Mouse (Mus musculus) ES-E14 (cell line): Measurements from ENCODE around the gene Rbm8a. TPM values are rescaled to one million over a fixed set of nuclear protein-coding genes. Genes with fewer than 3 reads are reported as not detected.
A peak's percentile ranks its signal among the peaks of the same experiment; 100 is the strongest.

Source experiments
- DNase-seq: peaks from one replicate; pipeline ENCODE4 v3.0.0-alpha.2; 2013; ENCODE audit warnings: low read depth, low spot score
- H3K27ac ChIP-seq: 2 replicates; pipeline ENCODE4 v1.5.1; 2012; ENCODE audit warnings: low read depth, mild to moderate bottlenecking, low read length, moderate library complexity, mixed read lengths; ENCODE audit not compliant: poor library complexity, insufficient read depth, severe bottlenecking
- H3K36me3 ChIP-seq: 2 replicates; pipeline ENCODE4 v1.6.1; 2012; ENCODE audit warnings: mild to moderate bottlenecking, low read length, moderate library complexity, mixed read lengths; ENCODE audit not compliant: control insufficient read depth, poor library complexity, insufficient read depth, severe bottlenecking
- H3K4me1 ChIP-seq, 2 experiments: fragments of 150-350 bp in 1 of 2; sonication (generic) in 1 of 2; 2 replicates each; pipeline ENCODE4 v1.6.1; 2012; ENCODE audit warnings: low read length in 2 of 2, mild to moderate bottlenecking in 1 of 2, mixed read lengths in 1 of 2; ENCODE audit not compliant: control insufficient read depth in 2 of 2, insufficient read depth in 2 of 2, poor library complexity in 1 of 2
- H3K4me3 ChIP-seq, 2 experiments: fragments of 150-350 bp in 1 of 2; sonication (generic) in 1 of 2; 2 replicates each; pipeline ENCODE4 v1.5.1; 2012; ENCODE audit warnings: low read length in 2 of 2, low read depth in 1 of 2, mild to moderate bottlenecking in 1 of 2, mixed read lengths in 1 of 2; ENCODE audit not compliant: insufficient read depth in 1 of 2, poor library complexity in 1 of 2, severe bottlenecking in 1 of 2
- H3K9ac ChIP-seq: 2 replicates; pipeline ENCODE4 v1.6.1; 2012; ENCODE audit warnings: low read depth, mild to moderate bottlenecking, low read length, mixed read lengths; ENCODE audit not compliant: poor library complexity, insufficient read depth, severe bottlenecking
- H3K9me3 ChIP-seq: fragments of 150-350 bp; sonication (generic); 2 replicates; pipeline ENCODE4 v1.6.1; 2012; ENCODE audit warnings: low read depth, mild to moderate bottlenecking, low read length; ENCODE audit not compliant: control insufficient read depth, insufficient read depth
- CHD2 ChIP-seq: IDR thresholded peaks from 2 replicates; pipeline ENCODE4 v1.6.1; 2014; ENCODE audit warnings: mild to moderate bottlenecking, low read depth, low read length, inconsistent platforms
- HCFC1 ChIP-seq: IDR thresholded peaks from 2 replicates; pipeline ENCODE4 v1.6.1; 2012; ENCODE audit warnings: low read length, inconsistent platforms, borderline replicate concordance; ENCODE audit not compliant: insufficient read depth
- MAFK ChIP-seq: IDR thresholded peaks from 2 replicates; pipeline ENCODE4 v1.6.1; 2014; ENCODE audit warnings: mild to moderate bottlenecking, low read depth, low read length, inconsistent platforms; ENCODE audit not compliant: insufficient read depth
- ZC3H11A ChIP-seq: IDR thresholded peaks from 2 replicates; pipeline ENCODE4 v1.6.1; 2012; ENCODE audit warnings: low read depth, mild to moderate bottlenecking, inconsistent platforms, low read length, borderline replicate concordance
- ZNF384 ChIP-seq: IDR thresholded peaks from 2 replicates; pipeline ENCODE4 v1.6.1; 2012; ENCODE audit warnings: low read depth, low read length, inconsistent platforms
- in situ Hi-C, 2 experiments: fragments of 600-800 bp; cut with MboI; formaldehyde crosslinking; loops; one replicate each; pipeline ENCODE4 v1.15.1; 2025; ENCODE audit warnings: low sequenced_read_pairs in 2 of 2, inconsistent platforms in 1 of 2; ENCODE audit not compliant: unreplicated experiment in 2 of 2
- total RNA-seq: library from RNA; depleted of rRNA; stranded (reverse); fragments of 300-350 nt; gene quantifications from 2 replicates; pipeline ENCODE4 v1.2.3, GENCODE M21; 2012; rRNA removed

Rbm8a gene
- total RNA-seq, 1 experiment: 140 TPM

DNA sequence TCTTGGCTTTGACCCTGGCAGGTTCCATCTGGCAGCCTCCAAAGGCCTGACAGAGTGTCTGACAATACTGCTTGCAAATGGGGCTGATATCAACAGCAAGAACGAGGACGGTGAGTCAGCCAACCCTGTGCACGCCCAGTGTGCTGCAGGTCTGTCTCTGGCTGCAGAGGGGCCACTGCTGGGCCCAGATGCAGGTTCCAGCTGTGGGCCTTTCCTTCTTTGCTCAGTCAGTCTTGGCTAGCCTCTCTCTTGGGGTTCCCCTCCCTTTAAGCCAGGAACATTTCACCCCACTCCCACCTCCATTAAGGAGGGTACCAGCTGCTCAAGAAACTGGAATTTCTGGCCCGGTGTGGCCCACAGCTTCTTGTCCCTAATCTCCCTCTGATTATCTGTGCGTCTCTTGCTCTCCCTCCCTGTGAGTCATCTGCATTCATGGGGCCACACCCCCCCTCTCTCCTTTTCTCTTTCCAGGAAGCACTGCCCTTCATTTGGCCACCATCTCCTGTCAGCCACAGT is 49.5 kb downstream of the Rbm8a start:
- no peak for DNase-seq
- H3K36me3 ChIP-seq: no peaks in the 10 kb centered on the region
- H3K9ac ChIP-seq: peak overlapping the region; percentile 18; the same call in 1 of the 2 replicates
- no peak overlapping the region for H3K4me3 ChIP-seq
- peak overlapping the region; percentile 90 for H3K27ac ChIP-seq
- no peak for TF ChIP-seq ZNF384
- TF ChIP-seq ZC3H11A: no peak
- no peak for TF ChIP-seq CHD2
- TF ChIP-seq MAFK: no peak
- no peak for TF ChIP-seq HCFC1
- H3K4me1 ChIP-seq: peaks cover 25 to 29% of the 10 kb centered on the region in 2 experiments
- in situ Hi-C loops: no loop called here
- no peaks in the 10 kb centered on the region for H3K9me3 ChIP-seq

DNA sequence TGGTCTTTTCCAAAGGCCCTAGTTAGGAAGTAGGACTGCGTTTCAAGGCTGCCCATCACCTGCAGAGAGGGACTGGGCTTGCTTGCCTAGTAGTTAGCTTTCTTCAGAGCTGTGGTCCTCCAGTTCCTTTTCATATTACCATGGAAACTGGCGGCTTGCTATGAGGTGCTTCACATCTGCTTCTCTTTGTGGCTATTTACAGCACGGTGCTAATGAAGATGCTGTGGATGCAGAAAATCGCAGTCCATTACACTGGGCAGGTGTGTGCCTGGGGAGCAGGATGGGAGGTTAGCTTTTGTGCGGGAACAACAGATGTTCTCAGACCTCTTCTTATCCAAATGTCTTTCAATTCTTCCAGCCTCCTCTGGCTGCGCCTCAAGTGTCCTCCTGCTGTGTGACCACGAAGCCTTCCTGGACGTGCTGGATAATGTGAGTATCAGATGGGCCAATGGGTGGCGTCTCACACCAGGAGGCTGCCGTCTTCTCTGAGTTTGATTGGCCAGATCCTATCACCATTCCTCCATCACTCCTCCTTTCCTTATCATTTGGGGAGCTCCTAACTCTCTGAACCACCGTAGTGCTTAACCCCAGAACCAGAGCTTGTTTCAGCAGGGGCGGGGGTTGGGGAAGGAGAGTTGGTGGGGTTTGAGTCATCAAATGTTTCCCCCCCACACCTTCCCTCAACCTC is 50.7 kb downstream of the Rbm8a start:
- H3K9me3 ChIP-seq: no peaks in the 10 kb centered on the region
- in situ Hi-C loops: no loop called here
- H3K4me3 ChIP-seq: no peak overlapping the region; a peak in 1 of 4 replicates
- no peak overlapping the region for H3K9ac ChIP-seq
- no peak for DNase-seq
- H3K27ac ChIP-seq: no peak overlapping the region
- no peak for TF ChIP-seq MAFK
- TF ChIP-seq ZC3H11A: no peak
- no peak for TF ChIP-seq CHD2
- no peak for TF ChIP-seq HCFC1
- TF ChIP-seq ZNF384: no peak
- peaks cover 27% of the 10 kb centered on the region in 2 experiments for H3K4me1 ChIP-seq
- no peaks in the 10 kb centered on the region for H3K36me3 ChIP-seq

Other genes starting within 250 kb of the Rbm8a start
- gene BC107364, start 177.6 kb upstream of the Rbm8a start, total RNA-seq: not detected in 2 replicates
- gene Hfe2, start 104.8 kb upstream of the Rbm8a start, total RNA-seq: 1.0 and 1.2 TPM in 2 replicates
- 128 and 161 TPM in 2 replicates for gene Txnip, start 72.0 kb upstream of the Rbm8a start, total RNA-seq
- gene Gm16253, start 52.9 kb upstream of the Rbm8a start, total RNA-seq: 1.8 and 2.0 TPM in 2 replicates
- 5.7 and 8.1 TPM in 2 replicates for gene Polr3gl, start 35.8 kb upstream of the Rbm8a start, total RNA-seq
- 0.67 and 1.1 TPM in 2 replicates for gene Ankrd34a, start 33.3 kb upstream of the Rbm8a start, total RNA-seq
- gene Lix1l, start 28.8 kb upstream of the Rbm8a start, total RNA-seq: 2.6 and 4.6 TPM in 2 replicates
- gene Pex11b, start 5.4 kb downstream of the Rbm8a start, total RNA-seq: 15.6 and 23.6 TPM in 2 replicates
- 0.13 and 0.21 TPM in 2 replicates for gene Gm42957, start 5.5 kb downstream of the Rbm8a start, total RNA-seq
- gene Itga10, start 15.7 kb downstream of the Rbm8a start, total RNA-seq: 1.0 and 1.7 TPM in 2 replicates
- gene Ankrd35, start 40.2 kb downstream of the Rbm8a start, total RNA-seq: 3.7 and 5.7 TPM in 2 replicates
- gene Pias3, start 66.5 kb downstream of the Rbm8a start, total RNA-seq: 14.6 and 27.9 TPM in 2 replicates
- 7.4 and 13.5 TPM in 2 replicates for gene Nudt17, start 78.6 kb downstream of the Rbm8a start, total RNA-seq
- 21.0 and 22.2 TPM in 2 replicates for gene Polr3c, start 97.7 kb downstream of the Rbm8a start, total RNA-seq
- gene Rnf115, start 97.7 kb downstream of the Rbm8a start, total RNA-seq: 16.9 and 22.1 TPM in 2 replicates
- gene Pdzk1, start 199.4 kb downstream of the Rbm8a start, total RNA-seq: 1.6 and 3.0 TPM in 2 replicates
- 0.21 and 0.36 TPM in 2 replicates for gene Cd160, start 199.4 kb downstream of the Rbm8a start, total RNA-seq